Mouse (Mus musculus): ENCODE measurements around the gene Ppp1ca. TPM values are rescaled to one million over a fixed set of nuclear protein-coding genes. Genes with fewer than 3 reads are reported as not detected.
A peak's percentile ranks its signal among the peaks of the same experiment; 100 is the strongest.

The Ppp1ca gene
- total RNA-seq (2012; rRNA removed), result 502 and 585 TPM in 2 replicates
- 635 and 651 TPM in 2 replicates for total RNA-seq (2014; rRNA removed)
- polyA plus RNA-seq (2012; ENCODE audit: insufficient read length, low read depth), result 383 and 389 TPM in 2 replicates

- H3K4me3 ChIP-seq (replicated peaks in 1 of 3; ENCODE audit: low read depth in 2 of 3, low read length in 2 of 3, poor library complexity in 1 of 3), result peak within 1 kb of the TSS; percentile 86 to 89 (median 87)
- H3K36me3 ChIP-seq (replicated peaks in 1 of 2; ENCODE audit: control insufficient read depth in 1 of 2, insufficient read depth in 1 of 2, low read length in 1 of 2), result peaks cover 46 to 63% of the 10 kb centered on the region in 2 experiments
- in situ Hi-C loops (cut with MboI; ENCODE audit: low pct_ligation_motif_present, low pct_unique_long_range_greater_than_20kb, low sequenced_read_pairs) (no loop called here), dilution Hi-C loops (cut with MboI; ENCODE audit: extremely low pct_ligation_motif_present, extremely low pct_unique_long_range_greater_than_20kb, low sequenced_read_pairs) (no loop called here)
- H3K79me2 ChIP-seq (replicated peaks; ENCODE audit: control insufficient read depth, extremely low read depth, insufficient read depth, poor library complexity, severe bottlenecking), result peaks cover 46% of the 10 kb centered on the region
- H3K4me1 ChIP-seq (ENCODE audit: control insufficient read depth in 1 of 2, insufficient read depth in 2 of 2), result peaks cover 21 to 65% of the 10 kb centered on the region in 2 experiments
- no peaks in the 10 kb centered on the region for H3K27me3 ChIP-seq (replicated peaks)
- H3K4me2 ChIP-seq (ENCODE audit: insufficient read depth, low read depth, poor library complexity, severe bottlenecking), result peak within 1 kb of the TSS; percentile 70
- peak within 1 kb of the TSS; percentile 74 for H3K9ac ChIP-seq (ENCODE audit: insufficient read depth, low read depth)
- DNase-seq (ENCODE audit: extremely low read depth), result peak; percentile 94
- H3K27ac ChIP-seq (ENCODE audit: insufficient read depth, low read depth), result peak within 1 kb of the TSS; percentile 82
- H3K9me3 ChIP-seq (replicated peaks; ENCODE audit: low read length), result no peaks in the 10 kb centered on the region
- TF ChIP-seq ZNF384 (IDR thresholded peaks at IDR 0.05; ENCODE audit: low read depth, low read length) (peak; percentile 73), GABPA (IDR thresholded peaks at IDR 0.05; ENCODE audit: insufficient replicate concordance, low read depth, low read length) (no peak), HCFC1 (IDR thresholded peaks at IDR 0.05; ENCODE audit: low read depth, low read length) (peak; percentile 13; the same call in 1 of the 2 replicates), PAX5 (IDR thresholded peaks at IDR 0.05; ENCODE audit: low read length) (no peak), MAFK (IDR thresholded peaks at IDR 0.05; ENCODE audit: insufficient replicate concordance, low read length) (no peak), JUND (conservative IDR thresholded peaks at IDR 0.05; ENCODE audit: low read depth, low read length) (no peak), NRF1 (IDR thresholded peaks at IDR 0.05; ENCODE audit: low read depth, low read length) (0 out of 2 replicates have a peak, but pooled peaks have one; percentile 24), JUN (IDR thresholded peaks at IDR 0.05; ENCODE audit: insufficient read depth, low read depth, low read length) (no peak), ZMIZ1 (IDR thresholded peaks at IDR 0.05; ENCODE audit: low read depth, low read length) (peak; percentile 56; the same call in 1 of the 2 replicates), UBTF (IDR thresholded peaks at IDR 0.05; ENCODE audit: low read depth, low read length) (no peak; the same call in 1 of the 2 replicates), SIN3A (IDR thresholded peaks at IDR 0.05; ENCODE audit: low read length) (peak; percentile 72; the same call in 1 of the 2 replicates), EP300 (IDR thresholded peaks at IDR 0.05; ENCODE audit: low read length) (peak; percentile 52; the same call in 1 of the 2 replicates), ZC3H11A (IDR thresholded peaks at IDR 0.05; ENCODE audit: low read depth, low read length) (no peak), ETS1 (conservative IDR thresholded peaks at IDR 0.05; ENCODE audit: low read depth, low read length) (no peak), SMC3 (IDR thresholded peaks at IDR 0.05; ENCODE audit: low read depth, low read length) (peak; percentile 21; the same call in 1 of the 2 replicates), CHD1 (IDR thresholded peaks at IDR 0.05; ENCODE audit: low read depth, low read length) (no peak), BHLHE40 (IDR thresholded peaks at IDR 0.05; ENCODE audit: low read depth, low read length) (peak; percentile 11; the same call in 1 of the 2 replicates), POLR2A (IDR thresholded peaks at IDR 0.05; ENCODE audit: low read depth, low read length) (peak; percentile 87), NELFE (IDR thresholded peaks at IDR 0.05; ENCODE audit: low read depth, low read length) (peak; percentile 82), MYC (IDR thresholded peaks at IDR 0.05; ENCODE audit: low read depth, low read length) (0 out of 2 replicates have a peak, but pooled peaks have one; percentile 39), E2F4 (IDR thresholded peaks at IDR 0.05; ENCODE audit: insufficient replicate concordance, low read depth, low read length) (no peak), USF1 (IDR thresholded peaks at IDR 0.05; ENCODE audit: low read depth, low read length) (no peak), MAZ (IDR thresholded peaks at IDR 0.05; ENCODE audit: low read depth, low read length) (peak; percentile 98), TCF12 (IDR thresholded peaks at IDR 0.05; ENCODE audit: low read depth, low read length) (0 out of 2 replicates have a peak, but pooled peaks have one; percentile 34), MEF2A (IDR thresholded peaks at IDR 0.05; ENCODE audit: borderline replicate concordance, low read depth, low read length) (peak; percentile 47), MXI1 (IDR thresholded peaks at IDR 0.05; ENCODE audit: low read depth, low read length) (no peak; the same call in 1 of the 2 replicates), KAT2A (IDR thresholded peaks at IDR 0.05; ENCODE audit: insufficient replicate concordance, low read length) (0 out of 2 replicates have a peak, but pooled peaks have one; percentile 18), ZKSCAN1 (IDR thresholded peaks at IDR 0.05; ENCODE audit: borderline replicate concordance, low read depth, low read length) (no peak), RCOR1 (conservative IDR thresholded peaks at IDR 0.05; ENCODE audit: low read depth, low read length) (no peak), RAD21 (IDR thresholded peaks at IDR 0.05; ENCODE audit: low read depth, low read length) (peak; percentile 22), TBP (conservative IDR thresholded peaks at IDR 0.05; ENCODE audit: low read depth, low read length) (peak; percentile 70), ELF1 (IDR thresholded peaks at IDR 0.05; ENCODE audit: low read depth, low read length) (peak; percentile 80; the same call in 1 of the 2 replicates), CHD2 (IDR thresholded peaks at IDR 0.05; ENCODE audit: low read length) (no peak), IRF4 (IDR thresholded peaks at IDR 0.05; ENCODE audit: low read depth, low read length) (0 out of 2 replicates have a peak, but pooled peaks have one; percentile 7), CTCF (conservative IDR thresholded peaks at IDR 0.05 in 1 of 2, IDR thresholded peaks at IDR 0.05 in 1 of 2; ENCODE audit: low read depth in 2 of 2, low read length in 2 of 2) (peak in 1 of 2 experiments; percentile 73; a peak in 2 of 4 replicates), POLR2AphosphoS2 (IDR thresholded peaks at IDR 0.05; ENCODE audit: low read depth, low read length) (peak; percentile 46), MAX (IDR thresholded peaks at IDR 0.05; ENCODE audit: low read length) (peak; percentile 32)
These were observed at the start of gene Ppp1ca for GRCm38 (mm10) chr19:4191528-4192250. Gene Ppp1ca, plus strand, starts transcription at chr19:4192065.

All from CH12.LX (cell line).